Mouse (Mus musculus) layer of hippocampus, postnatal 14 days (tissue): ENCODE measurements around the gene Otulinl. TPM values are rescaled to one million over a fixed set of nuclear protein-coding genes. Genes with fewer than 3 reads are reported as not detected.
A peak's percentile ranks its signal among the peaks of the same experiment; 100 is the strongest.

ENCODE experiments used
- DNase-seq, 2 experiments: peaks; one replicate each; pipeline ENCODE4 v3.0.0; 2021 to 2022; ENCODE audit warnings: low spot score in 2 of 2, mixed read lengths in 1 of 2
- total RNA-seq, 2 experiments: library from RNA; stranded (reverse); gene quantifications; 2 replicates each; pipeline ENCODE4 v1.2.3; 2021

Gene Otulinl
- total RNA-seq, 2 experiments from 2014 or later = 31.1 to 32.0 TPM

DNA sequence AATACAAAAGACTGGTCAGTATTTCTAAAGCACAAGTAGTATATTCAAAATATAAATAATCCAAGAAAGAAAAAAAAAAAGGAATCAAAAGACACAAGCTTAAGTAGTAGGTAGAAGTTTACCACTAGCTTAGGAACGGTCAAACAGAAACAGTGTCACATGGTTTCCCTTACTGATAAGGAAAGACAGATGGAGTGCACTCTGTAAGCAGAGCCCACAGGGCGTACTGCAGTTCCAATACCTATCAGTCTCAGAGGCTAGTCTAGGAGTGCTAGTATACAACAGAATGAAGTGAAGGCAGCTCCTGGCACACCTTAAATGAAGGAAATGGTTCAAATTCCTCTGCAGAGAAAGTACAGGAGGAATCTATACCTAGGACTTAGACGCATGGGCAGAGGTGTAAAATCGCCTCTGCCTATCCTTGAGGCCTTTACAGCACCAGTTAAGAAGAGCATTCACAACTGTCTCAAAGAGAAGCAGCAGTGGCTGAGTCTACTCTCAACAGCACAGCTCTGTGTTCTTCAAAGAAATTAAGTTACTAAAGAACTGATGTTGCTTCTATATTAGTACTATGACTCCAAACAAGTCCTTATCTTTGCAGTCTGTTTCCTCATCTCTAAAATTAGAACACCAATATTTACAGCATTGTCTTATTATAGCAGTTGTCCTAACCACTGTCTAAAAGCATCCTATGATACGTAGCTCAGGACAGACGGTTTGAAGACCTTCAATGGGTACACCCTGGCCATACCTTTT is 62.4 kb downstream of the Otulinl start:
- DNase-seq = no peak

DNA sequence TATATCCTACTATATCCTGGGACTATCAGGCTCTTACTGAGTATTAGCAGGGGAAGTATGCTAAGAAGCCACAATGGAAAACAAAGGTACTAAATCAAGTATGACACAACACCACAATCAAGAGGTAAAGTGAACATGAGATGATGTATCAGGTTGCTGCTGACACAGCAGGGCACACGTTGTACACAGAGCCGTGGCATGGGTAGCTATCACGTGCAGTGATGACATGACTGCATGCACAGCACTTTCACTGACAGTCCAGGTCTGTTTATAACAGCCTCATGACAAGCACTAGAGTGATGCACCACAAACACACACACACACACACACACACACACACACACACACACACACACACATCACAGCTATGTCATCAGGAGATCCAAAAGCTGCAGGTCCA is 64.2 kb downstream of the Otulinl start:
- DNase-seq = no peak

DNA sequence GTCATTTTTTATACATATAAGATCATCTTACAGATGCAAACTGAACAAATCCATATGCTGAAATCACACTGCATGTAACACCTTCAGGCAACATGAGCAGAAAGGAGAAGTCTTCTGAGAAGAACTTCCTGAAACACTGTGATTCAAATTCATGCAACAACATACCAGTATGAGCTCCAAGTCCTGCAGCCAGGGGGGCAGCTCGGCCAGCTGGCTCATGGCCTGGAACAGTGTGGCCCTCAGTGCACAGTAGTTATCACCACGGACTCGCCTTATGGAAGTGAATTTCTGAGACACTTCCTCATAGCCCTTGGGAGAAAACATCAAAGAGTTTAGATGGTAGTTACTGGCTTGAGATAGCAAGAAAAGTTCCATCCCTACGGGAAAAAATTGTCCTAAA is 65.2 kb downstream of the Otulinl start:
- DNase-seq = peak in 1 of 2 experiments; percentile 52

DNA sequence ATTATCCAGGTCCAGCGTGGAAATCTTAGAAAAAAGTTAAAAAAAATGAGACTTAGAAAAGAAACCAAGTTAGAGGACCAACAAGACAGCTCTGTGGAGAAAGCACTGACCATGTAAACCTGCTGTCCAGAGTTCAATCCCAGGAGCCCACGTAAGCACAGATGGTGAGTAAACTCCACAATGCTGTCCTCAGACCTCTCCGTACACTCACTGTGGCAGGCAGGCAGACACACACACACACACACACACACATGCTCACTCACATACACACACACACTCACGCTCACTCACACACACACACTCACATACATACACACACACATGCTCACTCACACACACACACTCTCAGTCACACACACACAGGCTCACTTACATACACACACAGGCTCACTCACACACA is 68.1 kb downstream of the Otulinl start:
- DNase-seq = no peak

DNA sequence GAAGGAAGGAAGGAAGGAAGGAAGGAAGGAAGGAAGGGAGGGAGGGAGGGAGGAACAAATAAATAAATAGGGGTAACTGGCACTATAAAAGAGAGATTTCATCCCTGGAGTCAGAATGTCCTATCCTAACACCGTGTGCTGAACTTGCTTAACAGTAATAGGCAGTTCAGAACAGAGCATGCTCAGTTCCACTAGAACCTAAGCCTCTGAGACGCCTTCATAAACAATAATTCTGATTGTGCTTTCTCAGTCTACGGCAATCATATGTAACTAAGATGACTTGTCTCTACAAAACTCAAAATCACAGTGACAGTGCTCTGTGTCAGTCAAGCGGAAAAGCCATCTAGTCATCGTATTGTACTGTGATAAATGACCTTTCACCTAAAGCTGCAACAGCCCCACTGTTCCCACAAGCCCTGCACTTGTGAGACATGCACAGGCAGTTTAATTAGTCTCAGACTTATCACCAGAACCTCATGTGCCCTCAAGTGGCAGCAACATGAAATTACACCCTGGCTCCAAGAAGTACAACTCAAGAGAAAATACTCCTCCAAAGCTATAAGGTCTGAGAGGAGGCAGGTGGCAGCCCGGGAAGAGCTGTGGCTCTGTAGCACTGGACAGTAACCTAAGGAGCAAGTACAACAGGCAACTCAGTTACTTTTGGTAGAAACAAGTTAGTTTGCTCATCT is 68.7 kb downstream of the Otulinl start:
- DNase-seq = peak; percentile 65 to 73

DNA sequence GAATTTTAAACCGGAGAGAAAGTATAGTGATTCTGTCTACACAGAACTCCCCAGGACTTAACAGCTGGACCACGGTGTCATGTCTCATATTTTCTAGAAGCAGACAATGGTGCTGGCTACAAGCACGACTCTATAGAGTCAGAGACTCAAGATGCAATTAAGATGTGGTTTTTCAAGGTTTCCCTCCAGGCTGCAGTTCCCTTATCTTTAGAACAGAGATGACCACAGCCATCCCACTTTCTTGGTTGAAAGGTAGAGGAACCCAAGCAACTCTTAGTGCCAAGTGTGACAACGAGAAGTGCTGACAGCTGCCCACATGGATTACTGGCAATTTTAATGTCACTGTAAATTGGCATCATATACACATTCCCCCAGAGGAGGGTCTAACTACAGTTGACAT is 71.8 kb downstream of the Otulinl start:
- no peak for DNase-seq

DNA sequence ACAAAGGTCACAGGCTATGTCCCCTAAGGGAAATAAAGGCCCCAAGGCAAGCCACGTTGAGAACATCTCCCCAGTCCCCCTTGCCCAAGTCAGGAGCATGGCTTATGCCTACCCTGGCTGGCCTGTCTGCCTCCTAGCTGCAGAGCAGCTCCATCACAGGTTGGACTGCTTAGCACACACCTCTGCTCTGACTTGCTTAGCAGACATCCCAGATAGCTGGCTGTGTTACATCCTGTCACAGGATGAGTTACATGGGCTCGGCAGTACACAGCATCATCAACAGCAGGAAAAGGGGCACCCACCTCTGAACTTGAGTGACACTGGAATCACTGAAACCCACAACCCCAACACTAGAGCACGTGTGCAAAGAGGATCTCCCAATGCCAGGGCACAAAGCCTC is 76.1 kb downstream of the Otulinl start:
- DNase-seq = no peak

Other genes with a start within 250 kb of the Otulinl start
- 100 to 1,000 TPM; 147 to 148 TPM for gene Ank, start 214.9 kb downstream of the Otulinl start, total RNA-seq
- 10 to 100 TPM; 22.0 to 22.4 TPM for gene Otulin, start 50.9 kb downstream of the Otulinl start, total RNA-seq